Mouse (Mus musculus) neural tube, embryonic 11.5 days (tissue): Measurements from ENCODE around the gene Zfp3. TPM values are rescaled to one million over a fixed set of nuclear protein-coding genes. Genes with fewer than 3 reads are reported as not detected.
A peak's percentile ranks its signal among the peaks of the same experiment; 100 is the strongest.
"Not testable (repeated sequence)": the region's sequence is repeated elsewhere in the genome, so short reads cannot be mapped to it uniquely, and the experiment has no call there.

ENCODE experiments used
- ATAC-seq: fragments of 200-750 bp; cut with Nextera tagmentation; 2 replicates; pipeline ENCODE4 v1.8.0; 2017; ENCODE audit warnings: moderate number of reproducible peaks, mild to moderate bottlenecking, moderate TSS enrichment, moderate library complexity; ENCODE audit not compliant: insufficient read depth, low FRiP score, low TSS enrichment
- DNase-seq: peaks from one replicate; pipeline ENCODE4 v3.0.0-alpha.2; 2015; ENCODE audit warnings: low spot score
- H3K27ac ChIP-seq: fragments of 300-500 bp; sonication (generic); 2 replicates; pipeline ENCODE4 v1.5.1; 2014; ENCODE audit warnings: low read depth, mild to moderate bottlenecking, low read length
- H3K27me3 ChIP-seq: fragments of 300-500 bp; sonication (generic); 2 replicates; pipeline ENCODE4 v1.6.1; 2014; ENCODE audit warnings: mild to moderate bottlenecking, low read length, mixed read lengths; ENCODE audit not compliant: control insufficient read depth, insufficient read depth
- H3K36me3 ChIP-seq: fragments of 300-500 bp; sonication (generic); 2 replicates; pipeline ENCODE4 v1.6.1; 2014; ENCODE audit warnings: mild to moderate bottlenecking, low read length, moderate library complexity, mixed read lengths; ENCODE audit not compliant: control insufficient read depth, insufficient read depth
- H3K4me1 ChIP-seq: fragments of 300-500 bp; sonication (generic); 2 replicates; pipeline ENCODE4 v1.6.1; 2014; ENCODE audit warnings: low read length, mixed read lengths; ENCODE audit not compliant: control insufficient read depth, insufficient read depth
- H3K4me2 ChIP-seq: fragments of 300-500 bp; sonication (generic); 2 replicates; pipeline ENCODE4 v1.6.1; 2014; ENCODE audit warnings: low read depth, mild to moderate bottlenecking, moderate library complexity
- H3K4me3 ChIP-seq: fragments of 300-500 bp; sonication (generic); 2 replicates; pipeline ENCODE4 v1.5.1; 2014; ENCODE audit warnings: low read depth, low read length
- H3K9ac ChIP-seq: fragments of 300-500 bp; sonication (generic); 2 replicates; pipeline ENCODE4 v1.6.1; 2014; ENCODE audit warnings: mild to moderate bottlenecking, low read length
- H3K9me3 ChIP-seq: fragments of 300-500 bp; sonication (generic); 2 replicates; pipeline ENCODE4 v1.6.1; 2016; ENCODE audit warnings: low read length; ENCODE audit not compliant: control insufficient read depth
- WGBS: fragments of 180-500 bp; shearing (Covaris S2); extraction: QIAGEN DNeasy Blood & Tissue Kit; methylation state at CpG from one replicate; pipeline ENCODE4 v1.1.7; 2014; 5-methylcytosine and 5-hydroxymethylcytosine counted together
- polyA plus RNA-seq: library from polyadenylated mRNA; unstranded; fragments of >200 nt; fragmentation: Nextera tagmentation; extraction: Ambion mirVana; gene quantifications from 2 replicates; pipeline ENCODE4 v1.2.1, GENCODE M21; 2014

The Zfp3 gene
- polyA plus RNA-seq, 1 experiment from 2014 or later: 10.6 TPM

- H3K27me3 ChIP-seq: no peaks in the 10 kb centered on the region
- no peak overlapping the region for H3K9ac ChIP-seq
- H3K36me3 ChIP-seq: no peaks in the 10 kb centered on the region; the same call in 1 of the 2 replicates
- H3K4me2 ChIP-seq: no peak overlapping the region
- H3K9me3 ChIP-seq: no peaks in the 10 kb centered on the region
- WGBS: 87% methylated on average over 16 of the region's 16 CpGs
- ATAC-seq (no peak), DNase-seq (no peak)
- 0 out of 2 replicates have a peak, but pooled peaks cover 4% of the 10 kb centered on the region for H3K4me1 ChIP-seq
- H3K4me3 ChIP-seq: no peak overlapping the region
- no peak overlapping the region for H3K27ac ChIP-seq
These were observed 1.9 kb downstream of the Zfp3 start for GRCm38 (mm10) chr11:70765776-70766445.

GRCm38 (mm10) chr11:70770804-70771203 lies 6.8 kb downstream of the Zfp3 start:
- H3K9ac ChIP-seq: no peak overlapping the region
- H3K27me3 ChIP-seq: no peaks in the 10 kb centered on the region
- no peak for DNase-seq
- no peaks in the 10 kb centered on the region for H3K4me1 ChIP-seq
- no peak overlapping the region for H3K27ac ChIP-seq
- 99% methylated on average over 3 of the region's 3 CpGs for WGBS
- ATAC-seq: no peak
- H3K4me3 ChIP-seq: no peak overlapping the region
- no peaks in the 10 kb centered on the region for H3K9me3 ChIP-seq
- no peaks in the 10 kb centered on the region; the same call in 1 of the 2 replicates for H3K36me3 ChIP-seq
- no peak overlapping the region for H3K4me2 ChIP-seq

GRCm38 (mm10) chr11:70776830-70777571 lies 13.0 kb downstream of the Zfp3 start:
- H3K27ac ChIP-seq: no peak overlapping the region
- DNase-seq: peak; percentile 78
- H3K4me1 ChIP-seq: no peaks in the 10 kb centered on the region
- ATAC-seq: 0 out of 2 replicates have a peak, but pooled peaks have one; percentile 35
- H3K9ac ChIP-seq: no peak overlapping the region
- H3K9me3 ChIP-seq: no peaks in the 10 kb centered on the region
- no peaks in the 10 kb centered on the region for H3K36me3 ChIP-seq
- no peaks in the 10 kb centered on the region for H3K27me3 ChIP-seq
- H3K4me2 ChIP-seq: no peak overlapping the region
- WGBS: 33% methylated on average over 17 of the region's 17 CpGs
- H3K4me3 ChIP-seq: no peak overlapping the region

GRCm38 (mm10) chr11:70777634-70778033 lies 13.6 kb downstream of the Zfp3 start:
- Histone ChIP-seq H3K27me3 (no peaks in the 10 kb centered on the region), H3K4me2 (no peak overlapping the region), H3K9ac (no peak overlapping the region), H3K36me3 (no peaks in the 10 kb centered on the region), H3K27ac (no peak overlapping the region), H3K4me3 (no peak overlapping the region), H3K4me1 (no peaks in the 10 kb centered on the region), H3K9me3 (no peaks in the 10 kb centered on the region)
- WGBS: 75% methylated on average over 6 of the region's 6 CpGs
- DNase-seq (no peak), ATAC-seq (no peak)

- H3K27me3 ChIP-seq, H3K27ac ChIP-seq, H3K9me3 ChIP-seq, H3K9ac ChIP-seq, H3K4me1 ChIP-seq, ATAC-seq, H3K4me2 ChIP-seq, H3K4me3 ChIP-seq, H3K36me3 ChIP-seq, DNase-seq: not testable (repeated sequence)
- 38% methylated on average over 6 of the region's 6 CpGs for WGBS
These were observed 14.0 kb downstream of the Zfp3 start for GRCm38 (mm10) chr11:70778058-70778457.

GRCm38 (mm10) chr11:70785908-70786307 lies 21.9 kb downstream of the Zfp3 start:
- no peak for ATAC-seq
- H3K27me3 ChIP-seq: no peaks in the 10 kb centered on the region
- no peaks in the 10 kb centered on the region for H3K9me3 ChIP-seq
- H3K4me2 ChIP-seq: no peak overlapping the region
- WGBS: 81% methylated on average over 2 of the region's 2 CpGs
- H3K4me3 ChIP-seq: no peak overlapping the region
- H3K36me3 ChIP-seq: no peaks in the 10 kb centered on the region
- no peak overlapping the region for H3K27ac ChIP-seq
- no peaks in the 10 kb centered on the region for H3K4me1 ChIP-seq
- DNase-seq: no peak
- no peak overlapping the region for H3K9ac ChIP-seq

GRCm38 (mm10) chr11:70787052-70787451 lies 23.0 kb downstream of the Zfp3 start:
- H3K27me3 ChIP-seq: no peaks in the 10 kb centered on the region
- H3K4me1 ChIP-seq: no peaks in the 10 kb centered on the region
- 60% methylated on average over 11 of the region's 11 CpGs for WGBS
- DNase-seq: no peak
- H3K4me3 ChIP-seq: no peak overlapping the region
- no peak overlapping the region for H3K9ac ChIP-seq
- no peaks in the 10 kb centered on the region for H3K9me3 ChIP-seq
- no peak for ATAC-seq
- H3K4me2 ChIP-seq: no peak overlapping the region
- no peak overlapping the region for H3K27ac ChIP-seq
- no peaks in the 10 kb centered on the region for H3K36me3 ChIP-seq

GRCm38 (mm10) chr11:70788972-70789655 lies 25.1 kb downstream of the Zfp3 start:
- H3K4me2 ChIP-seq: no peak overlapping the region
- H3K9ac ChIP-seq: no peak overlapping the region
- DNase-seq (no peak), ATAC-seq (no peak)
- no peak overlapping the region for H3K27ac ChIP-seq
- H3K9me3 ChIP-seq: no peaks in the 10 kb centered on the region
- H3K4me3 ChIP-seq: no peak overlapping the region
- no peaks in the 10 kb centered on the region for H3K27me3 ChIP-seq
- WGBS: 88% methylated on average over 10 of the region's 10 CpGs
- H3K36me3 ChIP-seq: no peaks in the 10 kb centered on the region
- no peaks in the 10 kb centered on the region for H3K4me1 ChIP-seq
